Mouse (Mus musculus) liver, embryonic 11.5 days (tissue): ENCODE measurements around the gene Ankdd1b. TPM values are rescaled to one million over a fixed set of nuclear protein-coding genes. Genes with fewer than 3 reads are reported as not detected.

Experiments
- polyA plus RNA-seq: library from polyadenylated mRNA; unstranded; fragments of >200 nt; fragmentation: Nextera tagmentation; extraction: Ambion mirVana; gene quantifications from 2 replicates; pipeline ENCODE4 v1.2.1, GENCODE M21; 2014

The Ankdd1b gene
- polyA plus RNA-seq, 1 experiment from 2014 or later, result 0.11 TPM

Other genes starting within 250 kb of the Ankdd1b start
- 12.4 and 15.9 TPM in 2 replicates for gene Poc5, start 82.9 kb downstream of the Ankdd1b start, polyA plus RNA-seq
- not detected in 2 replicates for gene Gm17622, start 19.5 kb upstream of the Ankdd1b start, polyA plus RNA-seq
- 8.2 and 8.8 TPM in 2 replicates for gene Polk, start 71.4 kb upstream of the Ankdd1b start, polyA plus RNA-seq
- 8.1 and 9.0 TPM in 2 replicates for gene Col4a3bp, start 71.4 kb upstream of the Ankdd1b start, polyA plus RNA-seq
- gene Hmgcr, start 199.7 kb upstream of the Ankdd1b start, polyA plus RNA-seq, result 94.7 and 112 TPM in 2 replicates